Comparison of ENCODE assay signal across 21 mouse cellular contexts in genomic region chr7:38093101-38093500, GRCm38 (mm10). TPM values are rescaled to one million over a fixed set of nuclear protein-coding genes. Genes with fewer than 3 reads are reported as not detected.
DNase-seq lines count a peak whose midpoint lies in the region; ATAC-seq lines count a peak whose summit lies in the region.
"Had no signal": no experiment of that assay in that cellular context is flagged by ENCODE, and none has a peak within 500 bp of the region (broad histone marks: within the 10 kb centered on the region; RNA-seq: fewer than 3 reads in every experiment).

No protein-coding gene starts in this region.

- H3K27me3 ChIP-seq in limb, embryonic 12.5 days: 0 out of 2 replicates have a peak, but pooled peaks cover 2% of the 10 kb centered on the region
- H3K27me3 ChIP-seq in limb, embryonic 10.5 days (ENCODE audit: low read depth, poor library complexity, severe bottlenecking): peaks cover 2% of the 10 kb centered on the region; the same call in 1 of the 2 replicates
- no peaks in the 10 kb centered on the region for H3K27me3 ChIP-seq in embryonic facial prominence, embryonic 14.5 days (replicated peaks; ENCODE audit: control insufficient read depth, insufficient read depth, low read length)
- H3K27me3 ChIP-seq: heart, embryonic 15.5 days had no signal

- no peak overlapping the region for H3K4me3 ChIP-seq in limb, embryonic 12.5 days (replicated peaks)
- H3K4me3 ChIP-seq in limb, embryonic 10.5 days: no peak overlapping the region
- H3K4me3 ChIP-seq in embryonic facial prominence, embryonic 14.5 days (ENCODE audit: low read depth, low read length): no peak overlapping the region
- H3K4me3 ChIP-seq: heart, embryonic 15.5 days; myocyte had no signal

- peak overlapping the region; percentile 35; the same call in 1 of the 2 replicates for H3K27ac ChIP-seq in limb, embryonic 12.5 days
- no peak overlapping the region for H3K27ac ChIP-seq in limb, embryonic 10.5 days
- no peak overlapping the region for H3K27ac ChIP-seq in embryonic facial prominence, embryonic 14.5 days (replicated peaks; ENCODE audit: low read depth, low read length)
- H3K27ac ChIP-seq: heart, embryonic 15.5 days; hindbrain, embryonic 14.5 days; kidney, postnatal 0 days had no signal

- H3K36me3 ChIP-seq in limb, embryonic 12.5 days: peaks cover 19% of the 10 kb centered on the region
- H3K36me3 ChIP-seq in limb, embryonic 10.5 days: peaks cover 20% of the 10 kb centered on the region
- peaks cover 8% of the 10 kb centered on the region for H3K36me3 ChIP-seq in embryonic facial prominence, embryonic 14.5 days (ENCODE audit: control insufficient read depth, insufficient read depth, low read length)

- no peak; the same call in 1 of the 2 replicates for ATAC-seq in limb, embryonic 12.5 days (ENCODE audit: insufficient number of reproducible peaks, insufficient read depth, low FRiP score, low TSS enrichment, low read depth)
- peak; percentile 16 for ATAC-seq in CD4-positive, CD25-positive, alpha-beta regulatory T cell, adult 4 months
- ATAC-seq in embryonic facial prominence, embryonic 14.5 days (ENCODE audit: low read depth): peak; percentile 68
- no peak for ATAC-seq in megakaryocyte-erythroid progenitor cell, adult 5-6 weeks (replicated peaks; ENCODE audit: low FRiP score, low TSS enrichment, poor library complexity, severe bottlenecking)
- ATAC-seq: inflammation-experienced regulatory T-cells, adult 6 months; midbrain, embryonic 16.5 days had no signal

- 33% methylated on average over 2 of the region's 2 CpGs for WGBS in limb, embryonic 12.5 days
- WGBS in limb, embryonic 10.5 days: 57% methylated on average over 2 of the region's 2 CpGs
- 27% methylated on average over 2 of the region's 2 CpGs for WGBS in embryonic facial prominence, embryonic 14.5 days

- no peaks in the 10 kb centered on the region for H3K9me3 ChIP-seq in limb, embryonic 12.5 days
- H3K9me3 ChIP-seq in limb, embryonic 10.5 days (replicated peaks): no peaks in the 10 kb centered on the region
- no peaks in the 10 kb centered on the region for H3K9me3 ChIP-seq in embryonic facial prominence, embryonic 14.5 days (ENCODE audit: control insufficient read depth, low read length)
- H3K9me3 ChIP-seq: heart, embryonic 15.5 days had no signal

- H3K4me1 ChIP-seq in limb, embryonic 12.5 days (replicated peaks): peaks cover 10% of the 10 kb centered on the region
- peaks cover 8% of the 10 kb centered on the region; the same call in 1 of the 2 replicates for H3K4me1 ChIP-seq in limb, embryonic 10.5 days
- H3K4me1 ChIP-seq in embryonic facial prominence, embryonic 14.5 days (ENCODE audit: control insufficient read depth, insufficient read depth, low read length): no peaks in the 10 kb centered on the region

- no peak for DNase-seq in limb, embryonic 10.5 days (ENCODE audit: low spot score)
- no peak for DNase-seq in embryonic facial prominence, embryonic 14.5 days (ENCODE audit: low spot score)
- peak; percentile 50 for DNase-seq in naive thymus-derived CD4-positive, alpha-beta T cell, adult 2 months (ENCODE audit: low read depth)
- DNase-seq in layer of hippocampus, postnatal 10 days (ENCODE audit: low spot score in 2 of 2): no peak
- DNase-seq: adrenal gland, postnatal 10 days; cerebellum, adult 8-10 months; gastrocnemius, postnatal 25 days; heart, postnatal 36 days; kidney, adult 2 months; left cerebral cortex, postnatal 4 days; lung, postnatal 4 days; thymus, postnatal 14 days had no signal

- no peak overlapping the region for H3K4me2 ChIP-seq in limb, embryonic 12.5 days
- H3K4me2 ChIP-seq in embryonic facial prominence, embryonic 14.5 days (ENCODE audit: low read depth, low read length): no peak overlapping the region
- H3K4me2 ChIP-seq: heart, embryonic 15.5 days; hindbrain, embryonic 14.5 days had no signal

- H3K9ac ChIP-seq in limb, embryonic 12.5 days (replicated peaks): no peak overlapping the region
- H3K9ac ChIP-seq in embryonic facial prominence, embryonic 14.5 days (ENCODE audit: low read depth, low read length): no peak overlapping the region
- H3K9ac ChIP-seq: heart, embryonic 15.5 days; hindbrain, embryonic 14.5 days had no signal

RNA-seq across cellular contexts. Expression of gene Ccne1, which starts 14.2 kb away (rescaled TPM):
- 84.6 and 85.6 TPM in 2 replicates for polyA plus RNA-seq in limb, embryonic 12.5 days (2016; fragmentation: Nextera tagmentation; extraction: Ambion mirVana)
- 158 and 194 TPM in 2 replicates for polyA plus RNA-seq in limb, embryonic 10.5 days (2016; fragmentation: Nextera tagmentation; extraction: Ambion mirVana)
- 1 to 10 TPM; 3.3 to 3.5 TPM for polyA plus RNA-seq in CD4-positive, CD25-positive, alpha-beta regulatory T cell, adult 4 months (2017; shearing (Covaris generic))
- 73.7 and 82.9 TPM in 2 replicates for polyA plus RNA-seq in embryonic facial prominence, embryonic 14.5 days (2014; fragmentation: Nextera tagmentation; extraction: Ambion mirVana)
- total RNA-seq in megakaryocyte-erythroid progenitor cell, adult 5-6 weeks (2014; fragmentation: Nextera tagmentation): 111 and 130 TPM in 2 replicates
- 99.0 and 164 TPM in 2 replicates for total RNA-seq in megakaryocyte-erythroid progenitor cell, adult 5-6 weeks (2017)
- 10 to 100 TPM in 1 of 2 experiments, 1 to 10 TPM in 1; 9.4 to 11.4 TPM for total RNA-seq in layer of hippocampus, postnatal 10 days (2021)

Comparison
In these comparisons a context has a peak if more than half of its experiments do, and no peak if none do; other contexts are left out.
1. ATAC-seq: peak in CD4-positive, CD25-positive, alpha-beta regulatory T cell, adult 4 months (single experiment) and embryonic facial prominence, embryonic 14.5 days (single experiment); none in limb, embryonic 12.5 days (single experiment) and megakaryocyte-erythroid progenitor cell, adult 5-6 weeks (single experiment).
2. RNA of gene Ccne1, which starts 14.2 kb away (polyA plus RNA-seq): 158 to 194 TPM in limb, embryonic 10.5 days, 84.6 to 85.6 TPM in limb, embryonic 12.5 days and 73.7 to 82.9 TPM in embryonic facial prominence, embryonic 14.5 days; 3.3 to 3.5 TPM in CD4-positive, CD25-positive, alpha-beta regulatory T cell, adult 4 months; every median in the first group is over 10 times any median in the second.